Mouse (Mus musculus) liver, adult (tissue): ENCODE results near the gene Focad.

Source experiments
- GATA4 ChIP-seq: IDR thresholded peaks from 2 replicates; pipeline ENCODE4 v1.6.1; 2014; ENCODE audit warnings: mild to moderate bottlenecking, low read length; ENCODE audit not compliant: insufficient replicate concordance

Focad gene

DNA sequence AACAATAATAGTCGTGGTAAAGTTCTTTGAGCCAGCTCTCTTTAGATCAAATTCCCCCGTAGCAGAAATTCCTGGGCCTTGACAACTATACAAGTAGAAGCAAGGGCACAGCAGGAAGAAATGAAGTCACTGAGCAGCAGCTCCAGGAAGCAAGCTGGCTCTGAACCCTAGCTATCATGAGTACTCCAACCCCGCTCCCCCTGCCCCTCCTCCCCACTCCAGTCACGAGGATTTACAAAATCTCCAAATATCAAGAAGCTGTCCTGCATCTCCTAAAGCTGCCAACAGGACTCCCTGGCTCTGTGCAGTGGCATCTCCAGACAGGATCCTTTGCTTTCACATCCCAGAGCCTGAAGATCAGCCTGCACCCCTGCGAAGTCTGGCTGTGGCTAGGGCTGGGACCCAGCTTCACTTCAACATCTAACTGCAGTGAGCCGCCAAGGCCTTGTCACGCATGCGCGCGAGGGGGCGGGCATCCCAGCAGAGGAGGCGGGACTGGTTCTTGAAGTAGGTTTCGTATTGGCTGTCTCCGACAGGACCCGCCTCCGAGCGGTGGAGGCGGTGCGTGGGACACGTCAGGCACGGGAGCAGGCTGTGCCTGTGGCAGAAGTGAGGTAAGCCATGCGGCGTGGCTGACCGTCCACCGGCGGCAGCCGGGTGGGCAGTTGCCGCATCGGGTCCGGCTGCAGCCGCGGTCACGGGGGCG is at the start of gene Focad:
Gene Focad (plus strand): TSS at position 568 of the 706 bp plus-strand sequence.
- TF ChIP-seq GATA4: no peak; the same call in 1 of the 2 replicates

DNA sequence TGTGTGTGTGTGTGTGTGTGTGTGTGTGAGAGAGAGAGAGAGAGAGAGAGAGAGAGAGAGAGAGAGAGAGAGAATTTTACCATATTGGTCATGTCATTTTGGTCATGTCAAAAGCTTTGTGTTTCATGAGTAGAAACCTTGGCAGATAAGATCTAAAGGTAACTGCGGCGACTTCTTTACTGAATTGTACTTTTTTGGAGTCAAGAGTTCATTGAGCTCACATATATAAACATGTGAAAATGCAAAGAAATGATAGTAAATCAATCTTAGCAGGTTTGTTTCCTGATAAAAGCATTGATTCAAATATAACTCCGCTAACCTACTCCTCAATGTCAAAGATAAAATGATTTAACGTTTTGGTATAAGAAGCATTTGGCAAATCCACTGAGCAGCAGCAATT is 49.3 kb upstream of the Focad start:
- no peak for TF ChIP-seq GATA4

DNA sequence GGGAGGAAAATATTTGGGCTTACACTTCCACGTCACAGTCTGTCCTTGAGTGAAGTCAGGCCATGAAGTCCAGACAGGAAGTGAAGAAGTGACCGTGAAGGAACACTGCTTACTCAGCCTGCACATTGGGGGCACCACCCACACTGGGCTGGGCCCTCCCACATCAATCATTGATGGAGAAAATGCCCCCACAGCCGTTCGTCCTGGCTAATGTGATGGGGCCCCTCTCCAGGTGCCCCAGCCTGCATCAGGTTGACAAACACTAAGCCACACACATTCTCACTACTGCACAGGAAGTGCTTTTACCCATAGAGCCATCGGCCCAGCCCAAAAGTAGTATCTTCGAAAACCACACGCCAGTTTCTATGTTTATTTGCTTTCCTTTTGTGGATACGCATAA is 48.1 kb upstream of the Focad start:
- TF ChIP-seq GATA4: no peak

DNA sequence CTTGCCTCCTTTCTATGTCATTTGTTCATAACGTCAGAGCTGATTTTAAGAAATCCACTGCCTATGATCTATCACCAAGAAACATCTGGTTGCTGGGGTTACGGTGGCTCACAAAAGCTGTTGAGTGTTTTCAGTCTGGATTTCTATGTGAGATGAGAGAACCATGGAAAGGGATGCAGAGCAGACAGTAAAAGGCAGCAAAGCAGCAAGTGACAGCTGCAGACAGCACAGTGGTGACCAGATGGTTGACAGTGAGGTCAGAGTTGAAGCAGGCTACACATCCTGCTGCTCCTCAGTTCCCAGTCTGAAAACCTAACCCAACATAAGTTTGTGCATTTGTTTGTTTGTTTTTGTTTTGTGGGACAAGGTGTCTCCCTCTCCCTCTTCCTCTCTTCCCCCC is 19.0 kb upstream of the Focad start:
- TF ChIP-seq GATA4: no peak

DNA sequence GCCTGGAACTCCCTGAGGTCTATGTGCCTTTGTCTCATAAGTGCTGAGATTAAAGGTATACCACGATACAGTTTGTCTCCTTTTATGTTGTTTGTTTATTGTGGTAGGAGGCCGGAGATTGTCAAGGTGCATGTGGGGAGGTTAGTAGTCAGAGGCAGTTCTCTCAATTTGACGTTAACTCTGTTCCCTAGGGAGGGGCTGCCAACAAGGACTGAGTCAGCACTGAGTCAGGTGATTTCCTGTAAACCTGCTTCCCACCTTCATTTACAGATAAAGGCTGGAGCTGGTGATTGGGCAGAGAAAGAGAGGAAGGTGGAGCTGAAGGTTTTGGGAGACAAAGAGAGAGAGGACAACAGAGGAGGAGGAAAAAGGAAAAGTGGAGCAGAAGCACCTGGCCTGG is 15.4 kb upstream of the Focad start:
- no peak for TF ChIP-seq GATA4

DNA sequence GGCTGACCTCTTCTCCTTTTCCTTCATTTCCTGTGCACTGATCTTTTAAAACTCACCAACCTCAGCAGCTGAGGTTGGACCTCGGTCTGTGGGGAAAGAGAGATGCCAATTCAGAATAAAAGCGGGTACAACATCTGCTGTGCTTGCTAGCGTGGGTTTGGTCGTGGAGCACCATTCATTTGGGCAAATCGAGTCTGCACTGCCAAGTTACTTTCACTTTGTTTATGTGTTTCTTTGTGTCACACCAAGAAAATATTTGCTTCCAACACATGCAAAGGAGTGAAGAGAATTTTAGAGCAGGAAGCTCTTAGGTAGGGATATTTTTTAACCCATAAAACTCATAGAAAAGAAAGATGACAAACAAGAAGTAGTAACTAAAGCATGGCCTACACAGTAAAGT is 13.0 kb upstream of the Focad start:
- TF ChIP-seq GATA4: no peak

DNA sequence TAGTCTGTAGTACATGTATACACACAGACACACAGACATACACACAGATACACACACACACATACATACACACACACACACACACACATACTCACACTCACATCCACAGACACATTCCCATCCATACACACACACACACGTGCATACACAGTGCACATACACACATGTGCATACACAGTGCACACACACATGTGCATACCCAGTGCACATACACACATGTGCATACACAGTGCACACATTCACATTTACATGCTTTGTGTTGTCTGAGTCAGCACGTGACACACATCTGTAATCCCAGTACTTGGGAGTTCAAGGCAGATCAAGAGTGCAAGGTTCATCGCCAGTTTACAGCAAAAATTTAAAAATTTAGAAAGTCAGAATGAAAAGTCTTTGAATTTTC is 12.5 kb upstream of the Focad start:
- TF ChIP-seq GATA4: no peak

DNA sequence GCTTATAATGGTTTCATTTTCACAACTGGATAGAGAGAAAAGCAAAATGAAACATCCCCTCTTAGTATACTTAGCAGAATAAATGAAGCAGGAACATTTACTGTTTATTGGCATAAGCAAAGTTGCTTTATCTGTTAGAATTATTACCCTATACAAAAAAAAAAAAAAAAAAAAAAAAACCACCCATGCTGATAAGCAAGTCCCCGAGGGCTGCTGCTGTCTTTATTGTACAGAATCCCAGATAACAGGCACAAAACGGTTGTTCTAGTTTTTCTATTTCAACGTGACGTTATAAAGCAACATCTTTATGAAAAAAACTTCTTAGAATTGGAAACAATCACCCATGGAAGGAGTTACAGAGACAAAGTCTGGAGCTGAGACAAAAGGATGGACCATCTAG is 12.0 kb upstream of the Focad start:
- no peak for TF ChIP-seq GATA4

DNA sequence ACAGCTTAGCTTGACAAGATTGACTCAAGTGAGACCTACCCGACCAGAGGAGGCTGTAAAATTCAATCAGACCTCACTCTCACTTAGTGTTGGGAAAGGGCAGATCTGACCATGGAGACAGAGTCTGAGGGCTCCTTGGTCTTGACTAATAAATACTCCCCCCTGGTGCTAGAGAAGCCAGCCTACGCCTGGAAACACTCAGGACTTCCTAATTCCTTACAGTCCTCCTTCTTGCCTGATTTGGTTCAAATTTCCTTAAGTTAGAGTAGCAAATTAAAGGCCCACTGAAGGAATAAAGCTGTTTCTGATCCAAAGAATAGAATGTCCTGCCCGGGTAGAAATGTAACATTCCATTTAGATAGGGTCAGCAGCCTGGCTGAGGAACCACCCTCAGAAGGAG is 10.6 kb upstream of the Focad start:
- no peak for TF ChIP-seq GATA4

DNA sequence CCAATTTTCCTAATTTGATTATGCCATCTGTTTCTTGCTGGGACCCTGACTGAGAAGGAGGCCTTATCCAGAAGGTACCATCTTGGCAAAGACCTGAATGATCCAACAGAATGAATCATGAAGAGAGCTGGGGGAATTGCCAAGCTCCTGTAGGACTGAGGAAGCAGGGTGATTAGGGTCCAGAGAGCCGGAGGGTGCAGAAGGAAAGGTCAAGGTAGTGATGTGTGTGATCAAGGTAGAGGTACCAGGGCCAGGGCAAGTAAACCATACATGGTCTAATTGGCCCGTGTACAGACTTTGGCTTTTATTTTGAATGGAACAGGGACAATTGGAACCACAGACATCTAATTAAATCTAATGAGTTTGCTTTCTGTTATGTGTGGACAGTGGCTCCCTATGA is 4.1 kb upstream of the Focad start:
- TF ChIP-seq GATA4: no peak

DNA sequence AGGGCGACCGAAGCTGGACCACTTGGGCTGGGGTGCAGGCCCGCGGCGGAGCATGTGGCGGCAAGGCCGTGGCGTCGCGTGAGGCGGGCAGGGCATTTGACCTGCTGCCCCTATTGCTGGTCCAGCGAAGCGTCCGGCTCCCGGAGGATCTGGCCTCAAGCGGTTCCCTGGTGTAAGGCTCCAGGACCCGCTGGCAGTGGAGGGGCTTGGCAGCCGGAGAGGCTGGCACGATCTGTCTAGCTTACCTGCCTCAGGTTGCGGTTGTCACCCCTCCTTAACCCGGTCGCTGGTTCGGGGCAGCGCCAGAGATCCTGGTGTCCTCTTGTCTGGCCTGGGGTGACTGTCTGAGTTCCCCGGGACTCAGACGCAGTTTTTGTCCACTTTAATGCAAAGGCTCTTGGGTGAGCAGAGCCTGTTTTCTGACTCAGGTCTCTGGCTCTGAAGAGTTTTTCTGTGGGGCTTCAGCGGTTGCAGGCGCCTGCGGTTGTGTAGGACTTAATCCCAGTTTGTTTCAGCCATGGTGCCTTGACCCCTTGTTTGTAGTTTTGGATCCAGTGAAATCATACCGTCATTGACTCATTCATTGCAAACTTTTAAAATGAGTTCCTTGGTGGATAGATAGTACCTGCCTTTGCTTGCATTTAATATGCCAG is 465 bp downstream of the Focad start:
- TF ChIP-seq GATA4: no peak; the same call in 1 of the 2 replicates

DNA sequence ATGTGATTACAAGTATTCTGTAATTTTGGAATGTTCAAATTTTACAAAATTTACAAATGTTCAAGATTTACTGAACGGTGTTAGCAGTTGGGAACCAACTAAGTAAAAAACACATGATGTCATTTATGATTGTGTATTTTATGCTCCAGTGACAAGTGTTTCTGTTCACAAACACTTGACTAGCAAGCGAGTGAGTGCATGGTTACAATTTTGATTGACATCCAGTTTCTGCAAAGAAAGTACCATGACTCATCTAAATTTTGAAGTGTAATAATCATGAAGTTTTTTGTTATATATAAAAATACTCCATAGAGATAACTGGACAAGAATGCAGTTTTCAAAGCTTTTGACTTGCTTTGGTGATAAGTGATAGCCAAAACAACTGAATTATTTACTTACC is 1.3 kb downstream of the Focad start:
- TF ChIP-seq GATA4: no peak

DNA sequence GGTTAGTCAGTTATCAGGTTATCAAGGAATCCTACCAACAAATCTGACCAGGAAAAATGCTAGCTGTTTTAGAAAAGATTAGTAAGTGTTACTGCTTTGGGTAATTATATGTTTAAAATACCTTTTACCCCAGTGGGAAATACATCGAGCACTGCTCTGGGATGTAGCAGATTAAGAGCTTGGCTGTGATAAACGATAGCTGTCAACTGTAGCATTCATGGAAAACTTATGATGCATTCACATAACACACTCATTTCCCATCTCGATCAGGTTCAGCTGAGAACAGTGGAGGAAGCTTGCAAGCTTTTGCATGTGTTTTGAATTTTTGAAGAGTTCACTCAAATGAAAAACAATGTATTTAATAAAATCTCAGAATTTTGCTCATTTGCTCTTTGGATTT is 14.2 kb downstream of the Focad start:
- TF ChIP-seq GATA4: no peak

DNA sequence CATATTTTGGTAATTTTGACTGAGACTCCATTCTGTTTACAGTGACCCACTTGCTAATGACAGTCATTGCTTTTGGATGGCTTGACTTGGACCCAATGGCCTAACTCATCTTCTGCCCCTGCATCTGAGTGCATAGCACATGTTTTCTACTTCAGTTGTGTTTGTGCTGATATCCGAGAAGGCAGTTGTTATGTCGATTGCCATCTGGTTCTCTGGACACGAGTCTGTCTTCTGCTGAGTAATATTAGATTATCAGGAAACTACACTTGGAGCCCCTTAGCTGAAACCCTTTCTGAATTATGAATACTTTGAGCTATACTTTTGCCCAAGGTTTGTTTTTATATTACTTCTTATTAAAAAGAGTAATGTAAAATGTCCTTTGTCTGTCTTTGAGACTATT is 22.9 kb downstream of the Focad start:
- no peak for TF ChIP-seq GATA4

DNA sequence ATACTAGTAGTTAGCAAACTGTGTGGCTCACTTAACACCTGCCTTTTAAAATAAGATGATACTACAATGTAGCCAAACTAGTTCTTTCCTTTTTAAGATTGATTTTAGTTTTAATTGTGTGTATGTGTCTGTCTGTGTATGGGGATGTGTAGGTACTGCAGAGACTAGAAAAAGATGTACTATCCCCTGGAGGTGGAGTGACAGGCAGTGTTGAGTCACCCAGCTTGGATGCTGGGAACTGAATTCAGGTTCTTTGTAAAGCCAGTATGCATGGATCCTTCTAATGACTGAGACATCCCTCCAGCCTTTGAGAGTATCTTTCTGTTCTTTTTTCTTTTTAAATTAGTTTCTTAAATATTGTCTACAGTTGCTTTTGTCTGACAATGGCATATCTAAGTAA is 23.5 kb downstream of the Focad start:
- TF ChIP-seq GATA4: no peak

DNA sequence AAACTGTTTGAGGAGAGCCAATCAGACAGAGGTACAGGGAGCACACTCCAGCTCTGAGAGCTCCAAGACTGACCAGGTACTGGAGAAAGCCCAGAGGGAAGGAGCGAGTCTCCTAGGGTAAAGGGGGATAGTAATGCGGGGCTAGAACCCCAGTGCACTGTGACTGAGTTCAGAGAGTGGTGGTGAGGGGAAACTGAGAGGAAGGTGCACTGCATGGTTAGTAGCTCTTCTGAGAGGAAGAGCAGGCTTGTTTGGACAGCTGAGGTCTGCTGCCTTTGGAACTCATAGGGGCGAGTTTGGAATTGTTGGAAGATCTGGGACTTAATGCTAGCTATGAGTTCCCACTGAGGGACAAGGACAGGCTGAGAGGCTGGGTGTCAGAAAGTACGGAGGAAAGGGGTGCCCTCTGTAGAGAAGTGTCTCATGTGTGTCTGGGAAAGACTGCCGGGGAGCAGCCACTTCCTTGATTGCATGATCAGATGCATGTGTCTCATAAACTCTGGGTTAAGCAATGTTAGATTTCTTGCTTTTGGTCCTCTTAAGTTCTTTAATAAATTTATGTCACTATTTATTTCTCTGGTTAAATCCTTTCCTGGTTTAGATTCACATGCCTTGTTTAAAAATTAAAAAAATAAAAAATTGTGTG is 24.4 kb downstream of the Focad start:
- TF ChIP-seq GATA4: no peak

DNA sequence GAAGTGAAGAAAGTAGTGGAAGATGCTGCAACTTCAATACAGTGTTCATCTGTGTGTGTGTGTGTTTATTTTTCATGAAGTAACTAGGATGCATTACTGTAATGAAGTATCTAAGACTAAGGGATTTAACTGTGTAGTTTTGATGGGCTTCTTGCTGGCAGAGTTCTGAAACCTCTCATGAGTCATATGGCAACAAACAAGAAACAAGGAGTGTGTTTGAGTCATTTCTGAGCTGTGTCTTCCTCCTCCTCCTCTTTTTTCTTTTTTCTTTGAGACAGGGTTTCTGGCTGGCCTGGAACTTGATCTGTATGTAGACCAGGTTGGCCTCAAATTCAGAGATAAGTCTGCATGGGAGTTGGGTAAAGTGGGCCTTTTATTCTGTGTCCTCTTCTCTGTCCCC is 25.7 kb downstream of the Focad start:
- no peak for TF ChIP-seq GATA4

DNA sequence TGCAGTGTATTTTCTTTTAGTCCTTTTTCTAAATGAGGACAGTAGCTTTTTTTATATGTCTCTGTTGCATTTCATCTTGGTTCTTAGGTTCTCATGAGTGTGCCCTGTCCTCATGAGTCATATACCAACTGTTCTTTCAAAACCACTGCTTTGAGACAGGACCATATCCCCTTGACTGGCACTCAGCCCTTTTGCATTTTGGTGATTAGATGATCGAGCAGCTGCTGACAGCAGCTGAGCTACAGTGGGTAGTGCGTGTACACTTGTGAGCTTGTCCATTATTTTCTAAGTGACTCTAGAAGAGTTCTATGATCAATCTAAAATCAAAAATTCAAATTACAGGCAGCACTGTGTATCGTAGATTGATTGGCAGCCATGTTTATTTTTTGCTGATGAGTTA is 28.0 kb downstream of the Focad start:
- TF ChIP-seq GATA4: no peak
